Mouse (Mus musculus): ENCODE results near the gene Cdrt4. TPM values are rescaled to one million over a fixed set of nuclear protein-coding genes. Genes with fewer than 3 reads are reported as not detected.

Gene Cdrt4
- polyA plus RNA-seq, 1 experiment from 2014 or later, result not detected

DNA sequence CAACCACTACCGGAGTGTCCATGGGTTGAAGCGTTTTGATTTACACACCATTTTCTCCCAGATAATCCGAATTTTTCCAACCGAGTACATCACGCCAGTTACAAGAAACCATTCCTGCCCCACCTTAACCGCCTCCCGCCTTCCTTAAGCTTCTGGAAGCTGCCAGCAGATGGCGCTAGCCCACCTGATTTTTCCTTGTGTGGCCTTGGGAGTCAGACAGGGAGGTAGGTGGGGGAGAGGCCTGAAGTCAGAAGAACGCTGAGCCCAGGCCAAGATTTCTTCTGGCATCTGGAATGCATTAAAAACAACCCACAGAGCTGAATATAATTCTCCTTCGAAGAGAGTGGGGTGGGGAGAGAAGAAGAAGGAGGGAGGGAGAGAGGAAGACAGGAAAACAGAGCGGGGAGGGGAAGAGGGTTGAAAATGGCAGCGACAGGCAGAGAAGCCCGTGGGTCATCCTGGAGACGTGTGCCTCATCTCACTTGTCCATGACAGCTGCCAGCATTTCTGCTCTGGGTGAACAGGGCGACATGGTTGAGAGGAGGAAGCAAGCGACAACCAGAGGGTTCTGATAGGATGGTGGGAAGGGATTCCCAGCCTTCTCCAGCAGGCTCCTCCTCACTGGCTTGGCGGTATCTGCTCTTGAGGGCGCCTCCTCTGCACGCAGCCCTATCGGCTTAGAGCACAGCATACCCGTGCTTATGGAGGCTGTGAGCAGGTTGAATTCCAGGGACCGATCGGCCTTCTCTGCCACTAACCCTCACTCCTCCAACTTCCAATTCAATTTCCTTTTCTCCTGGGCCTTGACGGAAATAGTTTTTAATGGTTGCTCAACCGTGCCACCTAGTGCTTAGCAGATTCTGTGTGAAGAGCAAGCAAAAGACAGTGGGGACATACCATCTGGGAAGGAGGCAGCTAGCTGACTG is 29.7 kb upstream of the Cdrt4 start:
- Histone ChIP-seq H3K4me3 (peak overlapping the region; percentile 29), H3K4me1 (replicated peaks) (peaks cover 15% of the 10 kb centered on the region), H3K27ac (ENCODE audit: poor library complexity, severe bottlenecking) (peak overlapping the region; percentile 74), H3K36me3 (no peaks in the 10 kb centered on the region), H3K27me3 (replicated peaks) (no peaks in the 10 kb centered on the region), H3K4me2 (peak overlapping the region; percentile 63), H3K9ac (peak overlapping the region; percentile 57), H3K9me3 (replicated peaks) (no peaks in the 10 kb centered on the region)
- peak; percentile 85 for ATAC-seq (ENCODE audit: insufficient number of reproducible peaks, low FRiP score)
- WGBS, result 14% methylated on average over 25 of the region's 25 CpGs

GRCm38 (mm10) chr11:62924091-62924761 is 26.8 kb upstream of the Cdrt4 start:
- Histone ChIP-seq H3K9ac (no peak overlapping the region), H3K27ac (ENCODE audit: poor library complexity, severe bottlenecking) (no peak overlapping the region), H3K4me3 (no peak overlapping the region), H3K36me3 (no peaks in the 10 kb centered on the region), H3K4me2 (no peak overlapping the region; the same call in 1 of the 2 replicates), H3K9me3 (replicated peaks) (0 out of 2 replicates have a peak, but pooled peaks cover 4% of the 10 kb centered on the region), H3K27me3 (replicated peaks) (no peaks in the 10 kb centered on the region), H3K4me1 (replicated peaks) (peaks cover 15% of the 10 kb centered on the region)
- 34% methylated on average over 6 of the region's 6 CpGs for whole genome bisulfite sequencing
- no peak for ATAC-seq (ENCODE audit: insufficient number of reproducible peaks, low FRiP score)

GRCm38 (mm10) chr11:62929799-62930198 is 21.2 kb upstream of the Cdrt4 start:
- no peak overlapping the region for H3K9ac ChIP-seq
- H3K4me1 ChIP-seq (replicated peaks), result no peaks in the 10 kb centered on the region; the same call in 1 of the 2 replicates
- ATAC-seq (ENCODE audit: insufficient number of reproducible peaks, low FRiP score), result peak; percentile 94
- H3K9me3 ChIP-seq (replicated peaks), result 0 out of 2 replicates have a peak, but pooled peaks cover 4% of the 10 kb centered on the region
- H3K4me3 ChIP-seq, result no peak overlapping the region
- 0 out of 2 replicates have a peak overlapping the region, but pooled peaks have one; percentile 25 for H3K27ac ChIP-seq (ENCODE audit: poor library complexity, severe bottlenecking)
- WGBS, result 49% methylated on average over 3 of the region's 3 CpGs
- H3K4me2 ChIP-seq, result no peak overlapping the region
- H3K36me3 ChIP-seq, result no peaks in the 10 kb centered on the region
- H3K27me3 ChIP-seq (replicated peaks), result no peaks in the 10 kb centered on the region

DNA sequence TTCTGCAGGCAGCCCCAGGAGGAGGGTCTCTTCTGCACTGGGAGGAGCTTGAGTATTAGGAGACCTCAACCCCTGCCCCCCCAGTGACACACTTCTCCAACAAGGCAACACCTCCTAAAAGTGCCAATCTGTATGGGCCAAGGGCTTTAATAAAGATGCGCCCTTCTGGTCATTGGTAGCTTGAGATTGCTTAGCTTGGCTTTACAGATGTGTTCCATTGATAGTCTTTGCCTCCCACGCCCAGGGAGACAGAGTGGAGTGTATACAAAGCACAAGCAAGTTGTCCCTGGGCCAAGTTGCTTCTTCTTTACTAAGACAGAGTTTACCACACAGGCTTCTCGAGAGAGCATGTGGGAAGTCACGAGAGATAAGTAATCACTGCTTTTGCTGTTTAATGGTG is 20.4 kb upstream of the Cdrt4 start:
- H3K4me3 ChIP-seq, result no peak overlapping the region
- H3K27me3 ChIP-seq (replicated peaks), result no peaks in the 10 kb centered on the region
- no peaks in the 10 kb centered on the region; the same call in 1 of the 2 replicates for H3K4me1 ChIP-seq (replicated peaks)
- 0 out of 2 replicates have a peak, but pooled peaks cover 4% of the 10 kb centered on the region for H3K9me3 ChIP-seq (replicated peaks)
- WGBS, result 53% methylated on average over 4 of the region's 4 CpGs
- H3K36me3 ChIP-seq, result no peaks in the 10 kb centered on the region
- 0 out of 2 replicates have a peak, but pooled peaks have one; percentile 9 for ATAC-seq (ENCODE audit: insufficient number of reproducible peaks, low FRiP score)
- H3K9ac ChIP-seq, result no peak overlapping the region
- no peak overlapping the region for H3K27ac ChIP-seq (ENCODE audit: poor library complexity, severe bottlenecking)
- no peak overlapping the region for H3K4me2 ChIP-seq

DNA sequence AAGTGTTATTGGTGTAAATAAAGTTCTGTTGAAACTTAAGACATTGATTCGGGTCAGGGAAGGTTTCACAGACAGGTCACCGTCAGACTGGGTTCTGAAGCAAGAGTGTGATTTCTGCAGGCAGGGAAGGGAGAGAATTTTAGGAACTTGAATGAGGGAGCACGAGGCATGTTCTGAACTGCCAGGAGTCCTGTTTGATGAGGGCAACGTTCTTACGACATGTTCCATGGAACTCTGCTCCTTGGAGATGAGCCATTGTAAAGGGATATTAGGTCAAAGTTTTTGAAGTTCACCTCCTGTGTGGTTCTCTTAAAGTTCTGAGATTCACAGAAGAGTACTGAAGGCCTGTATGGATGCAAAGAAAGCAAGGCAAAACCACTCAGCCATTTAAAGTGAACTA is 19.9 kb upstream of the Cdrt4 start:
- ATAC-seq (ENCODE audit: insufficient number of reproducible peaks, low FRiP score), result no peak
- Histone ChIP-seq H3K27ac (ENCODE audit: poor library complexity, severe bottlenecking) (no peak overlapping the region), H3K9me3 (replicated peaks) (0 out of 2 replicates have a peak, but pooled peaks cover 4% of the 10 kb centered on the region), H3K27me3 (replicated peaks) (no peaks in the 10 kb centered on the region), H3K4me2 (no peak overlapping the region), H3K36me3 (no peaks in the 10 kb centered on the region), H3K4me3 (no peak overlapping the region), H3K9ac (no peak overlapping the region), H3K4me1 (replicated peaks) (no peaks in the 10 kb centered on the region; the same call in 1 of the 2 replicates)
- WGBS, result 76% methylated on average over 5 of the region's 5 CpGs

- H3K36me3 ChIP-seq, result no peaks in the 10 kb centered on the region
- no peak overlapping the region for H3K4me3 ChIP-seq
- H3K9ac ChIP-seq, result no peak overlapping the region
- H3K9me3 ChIP-seq (replicated peaks), result no peaks in the 10 kb centered on the region
- WGBS, result 82% methylated on average over 9 of the region's 9 CpGs
- H3K4me1 ChIP-seq (replicated peaks), result no peaks in the 10 kb centered on the region; the same call in 1 of the 2 replicates
- ATAC-seq (ENCODE audit: insufficient number of reproducible peaks, low FRiP score), result no peak
- H3K4me2 ChIP-seq, result no peak overlapping the region
- no peaks in the 10 kb centered on the region for H3K27me3 ChIP-seq (replicated peaks)
- no peak overlapping the region for H3K27ac ChIP-seq (ENCODE audit: poor library complexity, severe bottlenecking)
These were observed 17.9 kb upstream of the Cdrt4 start for GRCm38 (mm10) chr11:62933099-62933498.

- 71% methylated on average over 11 of the region's 11 CpGs for WGBS
- Histone ChIP-seq H3K27me3 (replicated peaks) (no peaks in the 10 kb centered on the region), H3K4me2 (no peak overlapping the region), H3K27ac (ENCODE audit: poor library complexity, severe bottlenecking) (no peak overlapping the region), H3K36me3 (no peaks in the 10 kb centered on the region), H3K9ac (no peak overlapping the region), H3K4me3 (no peak overlapping the region), H3K9me3 (replicated peaks) (no peaks in the 10 kb centered on the region), H3K4me1 (replicated peaks) (no peaks in the 10 kb centered on the region; the same call in 1 of the 2 replicates)
- ATAC-seq (ENCODE audit: insufficient number of reproducible peaks, low FRiP score), result no peak
These were observed 16.0 kb upstream of the Cdrt4 start for GRCm38 (mm10) chr11:62934795-62935514.

DNA sequence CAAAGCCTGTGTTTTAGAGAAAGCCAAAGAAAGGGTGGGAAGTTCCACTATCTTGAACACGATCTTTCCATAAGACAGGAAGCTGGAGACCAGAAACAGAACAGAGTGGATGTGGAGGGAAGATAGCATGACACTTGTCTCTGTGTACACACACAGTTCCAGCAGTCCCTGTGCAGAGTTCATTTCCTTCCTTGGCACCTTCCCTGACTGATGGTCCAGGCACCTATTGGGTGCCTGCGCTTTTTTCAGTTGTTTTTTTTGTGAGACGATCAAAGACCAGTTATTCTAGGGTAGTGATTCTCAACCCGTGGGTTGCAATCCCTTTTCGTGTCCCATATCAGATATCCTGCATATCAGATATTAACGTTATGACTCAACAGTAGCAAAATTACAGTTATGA is 13.0 kb upstream of the Cdrt4 start:
- Histone ChIP-seq H3K27ac (ENCODE audit: poor library complexity, severe bottlenecking) (no peak overlapping the region), H3K4me3 (no peak overlapping the region), H3K27me3 (replicated peaks) (no peaks in the 10 kb centered on the region), H3K9ac (no peak overlapping the region), H3K4me2 (no peak overlapping the region), H3K4me1 (replicated peaks) (no peaks in the 10 kb centered on the region), H3K9me3 (replicated peaks) (no peaks in the 10 kb centered on the region), H3K36me3 (no peaks in the 10 kb centered on the region)
- no peak for ATAC-seq (ENCODE audit: insufficient number of reproducible peaks, low FRiP score)
- WGBS, result 55% methylated on average over 6 of the region's 6 CpGs

DNA sequence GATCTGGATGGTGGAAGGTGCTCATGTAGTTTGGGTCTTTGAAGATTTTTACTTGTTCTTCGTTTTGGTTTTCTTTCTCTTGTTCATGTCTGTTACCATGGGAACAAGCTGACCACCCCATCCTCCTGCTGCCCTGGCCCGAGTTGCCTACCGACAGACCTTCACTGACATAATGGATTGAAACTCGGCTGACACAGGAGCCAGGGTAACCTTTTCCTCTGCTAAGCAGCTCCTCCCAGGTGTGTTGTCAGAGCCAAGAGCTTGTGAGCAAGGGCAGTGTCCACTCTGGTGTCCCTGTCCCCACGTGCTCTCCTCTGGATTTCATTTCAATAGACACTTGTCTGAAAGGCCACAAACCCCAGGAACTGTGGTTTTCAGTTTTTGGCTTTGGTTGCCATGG is 12.1 kb upstream of the Cdrt4 start:
- Histone ChIP-seq H3K4me2 (no peak overlapping the region), H3K9ac (no peak overlapping the region), H3K4me3 (no peak overlapping the region), H3K9me3 (replicated peaks) (no peaks in the 10 kb centered on the region), H3K27ac (ENCODE audit: poor library complexity, severe bottlenecking) (no peak overlapping the region), H3K4me1 (replicated peaks) (peaks cover 5% of the 10 kb centered on the region; the same call in 1 of the 2 replicates), H3K27me3 (replicated peaks) (no peaks in the 10 kb centered on the region), H3K36me3 (no peaks in the 10 kb centered on the region)
- WGBS, result 78% methylated on average over 5 of the region's 5 CpGs
- no peak for ATAC-seq (ENCODE audit: insufficient number of reproducible peaks, low FRiP score)

DNA sequence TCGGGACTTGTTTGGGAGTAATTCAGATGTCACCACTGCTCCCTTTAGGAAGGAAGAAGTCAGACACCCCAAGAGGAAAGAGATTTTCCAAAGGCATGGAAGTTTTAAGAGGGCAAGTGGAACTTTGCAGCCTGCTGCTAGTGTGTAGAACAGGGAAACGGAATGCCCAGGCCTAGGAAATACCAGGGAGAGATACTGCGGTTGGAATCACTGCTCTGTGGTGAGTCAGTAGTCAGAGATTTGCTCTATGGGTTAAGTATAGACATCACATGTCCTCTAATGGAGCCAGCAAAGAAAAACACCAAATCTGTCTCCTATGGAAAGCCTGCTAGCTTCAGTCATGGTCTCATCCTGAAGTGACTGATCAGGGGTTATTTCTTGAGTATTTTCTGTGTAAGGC is 10.8 kb upstream of the Cdrt4 start:
- Histone ChIP-seq H3K9ac (no peak overlapping the region), H3K27ac (ENCODE audit: poor library complexity, severe bottlenecking) (no peak overlapping the region), H3K27me3 (replicated peaks) (no peaks in the 10 kb centered on the region), H3K4me2 (no peak overlapping the region), H3K4me3 (no peak overlapping the region), H3K36me3 (no peaks in the 10 kb centered on the region), H3K4me1 (replicated peaks) (peaks cover 5% of the 10 kb centered on the region; the same call in 1 of the 2 replicates), H3K9me3 (replicated peaks) (no peaks in the 10 kb centered on the region)
- 33% methylated on average over 3 of the region's 3 CpGs for WGBS
- no peak for ATAC-seq (ENCODE audit: insufficient number of reproducible peaks, low FRiP score)

Measured in heart, embryonic 12.5 days (tissue).